Mouse (Mus musculus): Measurements from ENCODE around the gene Pitx2.

Pitx2 gene

GRCm38 (mm10) chr3:129217862-129218370, 18.2 kb downstream of the Pitx2 start:
- no peak for DNase-seq (ENCODE audit: low read depth)

GRCm38 (mm10) chr3:129218371-129218921, 18.8 kb downstream of the Pitx2 start:
- DNase-seq (ENCODE audit: low read depth) = no peak

- no peak for DNase-seq (ENCODE audit: low read depth)
Observed at GRCm38 (mm10) chr3:129220086-129220670, 20.5 kb downstream of the Pitx2 start.

- no peak for DNase-seq (ENCODE audit: low read depth)
Observed at GRCm38 (mm10) chr3:129220681-129221379, 21.2 kb downstream of the Pitx2 start.

- DNase-seq (ENCODE audit: low read depth) = no peak
Observed at GRCm38 (mm10) chr3:129221380-129222260, 21.9 kb downstream of the Pitx2 start.

GRCm38 (mm10) chr3:129222448-129223290, 23.0 kb downstream of the Pitx2 start:
- DNase-seq (ENCODE audit: low read depth) = no peak

- no peak for DNase-seq (ENCODE audit: low read depth)
Observed at GRCm38 (mm10) chr3:129223401-129223800, 23.7 kb downstream of the Pitx2 start.

GRCm38 (mm10) chr3:129223964-129224805, 24.5 kb downstream of the Pitx2 start:
- DNase-seq (ENCODE audit: low read depth) = no peak

GRCm38 (mm10) chr3:129224806-129225576, 25.3 kb downstream of the Pitx2 start:
- DNase-seq (ENCODE audit: low read depth) = no peak

- DNase-seq (ENCODE audit: low read depth) = no peak
Observed at GRCm38 (mm10) chr3:129225577-129226289, 26.1 kb downstream of the Pitx2 start.

GRCm38 (mm10) chr3:129226681-129227080, 27.0 kb downstream of the Pitx2 start:
- DNase-seq (ENCODE audit: low read depth) = no peak

GRCm38 (mm10) chr3:129227331-129227730, 27.7 kb downstream of the Pitx2 start:
- DNase-seq (ENCODE audit: low read depth) = no peak

- DNase-seq (ENCODE audit: low read depth) = no peak
Observed at GRCm38 (mm10) chr3:129238010-129238409, 38.3 kb downstream of the Pitx2 start.

GRCm38 (mm10) chr3:129238664-129239258, 39.1 kb downstream of the Pitx2 start:
- DNase-seq (ENCODE audit: low read depth) = no peak

- DNase-seq (ENCODE audit: low read depth) = no peak
Observed at GRCm38 (mm10) chr3:129250997-129251396, 51.3 kb downstream of the Pitx2 start.

- no peak for DNase-seq (ENCODE audit: low read depth)
Observed at GRCm38 (mm10) chr3:129254246-129254645, 54.6 kb downstream of the Pitx2 start.

GRCm38 (mm10) chr3:129256283-129256682, 56.6 kb downstream of the Pitx2 start:
- DNase-seq (ENCODE audit: low read depth) = no peak

GRCm38 (mm10) chr3:129256766-129257165, 57.1 kb downstream of the Pitx2 start:
- peak; percentile 6 for DNase-seq (ENCODE audit: low read depth)

- DNase-seq (ENCODE audit: low read depth) = no peak
Observed at GRCm38 (mm10) chr3:129258497-129258896, 58.8 kb downstream of the Pitx2 start.
